Mouse (Mus musculus): ENCODE results near the gene Tbc1d22a. TPM values are rescaled to one million over a fixed set of nuclear protein-coding genes. Genes with fewer than 3 reads are reported as not detected.

Tbc1d22a gene
- total RNA-seq, 2 experiments from 2014 or later, result 16.5 to 20.6 TPM

GRCm38 (mm10) chr15:86513336-86513735 lies 299.1 kb downstream of the Tbc1d22a start:
- DNase-seq, result no peak

- no peak for DNase-seq
Observed at GRCm38 (mm10) chr15:86520201-86520600, 305.9 kb downstream of the Tbc1d22a start.

GRCm38 (mm10) chr15:86535356-86535755 lies 321.1 kb downstream of the Tbc1d22a start:
- no peak for DNase-seq

- no peak for DNase-seq
Observed at GRCm38 (mm10) chr15:86542371-86542770, 328.1 kb downstream of the Tbc1d22a start.

- no peak for DNase-seq
Observed at GRCm38 (mm10) chr15:86544122-86544795, 330.0 kb downstream of the Tbc1d22a start.

Other genes with a start within 250 kb of the Tbc1d22a start
- 10 to 100 TPM; 20.0 to 21.3 TPM for gene Celsr1, start 180.7 kb upstream of the Tbc1d22a start, total RNA-seq (2021)
- 10 to 100 TPM; 30.1 to 33.6 TPM for gene Gramd4, start 156.8 kb upstream of the Tbc1d22a start, total RNA-seq (2021)
- 10 to 100 TPM; 39.1 to 40.2 TPM for gene Cerk, start 28.3 kb upstream of the Tbc1d22a start, total RNA-seq (2021)

All from heart, postnatal 4 days (tissue).